Mouse (Mus musculus) telencephalon, adult 2 months (tissue): ENCODE measurements around the gene Pafah1b2.
A peak's percentile ranks its signal among the peaks of the same experiment; 100 is the strongest.

Source experiments
- DNase-seq: peaks from one replicate; pipeline ENCODE4 v3.0.0-alpha.2; 2011; ENCODE audit warnings: low read depth, low spot score

The Pafah1b2 gene

DNA sequence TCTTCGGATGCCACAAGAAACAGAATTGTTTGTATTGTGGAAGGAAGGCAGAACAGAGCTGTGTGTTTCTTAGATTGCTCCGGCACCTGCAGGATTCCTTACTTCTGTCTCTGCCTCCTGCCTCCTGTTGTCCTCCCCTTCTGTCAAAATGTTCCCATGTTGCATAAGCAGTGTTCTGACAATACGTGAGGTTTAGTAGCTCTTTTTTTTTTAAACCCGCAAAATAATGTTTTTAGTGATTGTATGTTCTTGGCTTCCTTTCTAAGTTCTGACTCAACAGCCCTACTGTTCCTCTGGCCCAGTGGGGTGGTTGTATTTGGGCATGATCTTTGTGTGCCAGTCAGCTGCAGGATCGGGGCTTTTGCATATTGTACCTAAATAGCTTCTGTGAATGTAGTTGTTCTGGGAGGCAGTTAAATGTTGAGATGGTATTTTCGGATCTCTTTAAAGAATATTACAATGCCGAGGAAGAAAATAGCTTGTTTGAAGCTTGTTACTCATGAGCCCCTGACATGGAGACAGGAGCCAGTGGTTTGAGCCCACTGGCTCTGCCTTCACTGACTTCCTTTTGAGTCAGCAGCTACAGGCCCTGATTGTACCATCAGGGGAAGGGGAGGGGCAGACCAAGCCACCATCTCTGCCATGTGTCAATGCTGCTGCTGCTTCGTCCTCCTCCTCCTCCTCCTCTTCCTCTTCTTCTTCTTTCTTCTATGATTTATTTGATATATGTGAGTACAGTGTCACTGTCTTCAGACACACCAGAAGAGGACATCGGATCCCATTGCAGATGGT is 13.8 kb upstream of the Pafah1b2 start:
- DNase-seq = peak; percentile 60

DNA sequence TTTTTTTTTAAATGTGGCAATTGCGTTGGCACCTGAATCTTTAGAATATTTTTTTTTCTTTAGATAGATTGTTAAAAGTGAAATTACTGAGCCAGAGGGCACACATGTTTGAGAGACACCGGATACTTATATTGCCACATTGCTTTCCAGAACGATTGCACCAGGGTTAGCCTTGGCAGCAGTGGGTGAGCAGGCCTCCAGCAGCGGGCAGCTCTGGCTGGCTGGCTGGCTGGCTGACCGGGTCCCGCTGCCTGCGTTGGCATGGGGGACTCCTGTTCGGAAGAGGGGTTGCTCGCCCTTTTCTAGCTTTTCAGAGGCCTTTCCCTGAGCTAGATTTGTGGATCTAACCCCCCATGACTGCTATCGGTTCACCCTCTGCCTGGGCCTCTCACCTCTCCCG is 11.1 kb upstream of the Pafah1b2 start:
- DNase-seq = no peak

DNA sequence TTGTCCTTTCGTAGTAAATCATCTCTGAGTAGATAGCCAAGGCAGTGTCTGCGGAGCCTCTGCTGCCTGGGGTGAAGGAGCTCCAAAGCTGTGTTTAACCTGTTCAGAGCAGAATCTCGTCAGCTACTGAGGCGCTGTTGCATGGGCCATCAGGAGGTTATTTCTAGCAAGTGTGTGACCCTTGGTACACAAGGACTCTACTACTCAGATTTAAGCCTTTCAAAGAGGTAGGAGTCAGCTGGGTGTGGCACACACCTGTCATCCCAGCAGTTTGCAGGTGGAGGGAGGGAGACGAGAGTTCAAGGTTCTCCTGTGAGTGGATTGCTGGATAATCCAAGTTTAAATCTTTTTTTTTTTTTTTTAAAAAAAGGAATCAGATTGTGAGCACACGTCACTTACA is 7.5 kb upstream of the Pafah1b2 start:
- no peak for DNase-seq

DNA sequence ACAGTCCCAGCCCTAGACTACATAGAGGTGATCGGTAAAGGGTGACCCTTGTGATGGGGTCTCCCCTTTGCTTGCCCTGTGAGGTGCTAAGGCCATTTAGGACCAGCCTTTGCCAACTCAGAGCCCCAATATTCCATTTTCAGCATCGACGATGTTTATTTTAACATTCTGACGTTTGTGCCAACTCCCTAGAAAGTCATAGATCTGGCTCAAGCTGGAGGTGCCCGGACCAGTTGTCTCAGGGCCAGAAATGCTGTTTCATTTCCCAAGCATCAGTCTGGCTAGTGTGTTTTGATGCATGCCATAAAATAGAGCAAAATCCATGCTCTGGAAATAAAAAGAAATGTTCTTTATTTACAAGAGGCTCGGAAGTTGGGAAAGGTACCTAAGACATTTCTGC is 5.8 kb upstream of the Pafah1b2 start:
- DNase-seq = no peak

DNA sequence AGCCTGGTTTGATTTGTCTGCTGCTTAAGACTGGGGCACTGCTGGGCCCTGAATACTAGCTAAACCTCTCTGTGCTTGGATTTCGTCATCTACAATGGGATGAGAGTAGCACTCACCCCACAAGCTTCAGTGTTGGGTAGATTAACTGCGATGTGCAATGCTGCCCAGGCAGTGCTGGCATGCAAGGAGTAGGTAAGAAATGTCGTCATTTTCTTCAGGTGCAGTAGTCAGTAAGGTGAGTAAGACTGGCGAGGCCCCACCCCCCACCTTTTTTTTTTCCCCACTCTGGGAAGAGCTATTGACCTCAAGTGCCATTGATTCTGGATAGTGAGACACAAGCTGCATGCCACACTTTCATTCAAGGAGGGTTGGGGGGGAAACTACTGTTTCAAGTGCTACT is 3.9 kb upstream of the Pafah1b2 start:
- DNase-seq = no peak

DNA sequence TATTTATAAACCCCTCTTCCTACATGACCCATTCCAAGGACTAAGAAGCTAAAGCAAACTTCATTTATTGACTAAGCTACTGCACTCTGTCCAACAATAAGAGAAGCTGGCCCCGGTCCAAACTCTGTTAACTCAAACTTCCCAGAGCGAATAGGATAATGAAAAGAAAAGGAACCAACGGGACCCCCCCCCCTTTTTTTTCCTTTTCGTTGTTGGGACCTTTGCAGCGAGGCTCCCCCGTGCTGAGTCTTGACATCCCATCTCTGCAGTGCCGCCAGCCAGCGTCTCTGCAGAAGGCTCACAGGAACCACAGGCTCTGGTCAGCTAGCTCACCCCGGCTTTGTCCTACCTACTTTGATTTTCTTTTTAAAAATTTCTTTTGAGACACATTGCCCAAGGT is 3.3 kb upstream of the Pafah1b2 start:
- DNase-seq = no peak

DNA sequence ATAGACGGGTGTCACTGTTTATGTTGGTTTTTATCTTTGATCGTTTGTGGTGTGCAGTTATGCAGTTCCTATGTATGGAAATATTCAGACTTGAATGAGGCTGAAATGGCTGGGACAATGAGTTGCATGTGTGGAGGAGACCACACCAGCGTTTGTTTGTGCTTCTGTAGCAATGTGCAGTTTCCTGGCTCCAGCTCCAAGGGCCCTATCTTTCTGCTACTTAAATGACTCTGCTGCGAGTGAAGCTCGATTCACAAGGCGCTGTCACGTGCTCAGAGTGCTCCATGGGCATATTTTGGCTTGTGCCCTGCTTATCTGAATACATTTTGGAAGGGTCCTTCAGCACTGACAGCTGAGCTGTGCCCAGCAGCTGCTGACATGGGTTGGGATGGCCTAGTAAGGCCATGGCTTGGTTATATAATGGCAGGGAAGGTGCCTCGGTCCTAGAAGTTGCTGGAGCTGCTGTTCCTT is 2.6 kb upstream of the Pafah1b2 start:
- peak; percentile 58 for DNase-seq

DNA sequence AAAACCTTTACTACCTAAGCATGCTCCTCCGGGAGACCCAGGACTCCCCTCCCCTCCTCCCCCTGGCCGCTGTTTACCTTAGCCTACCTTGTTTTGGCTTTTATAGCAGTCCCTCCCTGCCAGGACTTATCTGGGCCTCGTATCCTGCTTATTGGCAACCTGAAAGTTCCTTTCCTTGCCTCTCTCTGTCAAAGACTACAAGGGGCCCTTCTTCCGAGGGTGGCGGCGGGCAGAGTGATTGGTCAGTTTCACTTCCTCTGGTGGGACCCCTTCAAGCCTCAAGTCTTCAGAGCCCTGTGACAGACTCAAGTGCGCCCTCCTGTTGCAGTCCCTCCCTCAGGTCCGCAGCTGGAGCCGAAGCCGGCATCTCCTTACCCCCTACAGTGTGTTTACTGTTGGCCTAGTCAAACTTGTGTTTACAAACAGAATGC is 1.8 kb upstream of the Pafah1b2 start:
- no peak for DNase-seq

DNA sequence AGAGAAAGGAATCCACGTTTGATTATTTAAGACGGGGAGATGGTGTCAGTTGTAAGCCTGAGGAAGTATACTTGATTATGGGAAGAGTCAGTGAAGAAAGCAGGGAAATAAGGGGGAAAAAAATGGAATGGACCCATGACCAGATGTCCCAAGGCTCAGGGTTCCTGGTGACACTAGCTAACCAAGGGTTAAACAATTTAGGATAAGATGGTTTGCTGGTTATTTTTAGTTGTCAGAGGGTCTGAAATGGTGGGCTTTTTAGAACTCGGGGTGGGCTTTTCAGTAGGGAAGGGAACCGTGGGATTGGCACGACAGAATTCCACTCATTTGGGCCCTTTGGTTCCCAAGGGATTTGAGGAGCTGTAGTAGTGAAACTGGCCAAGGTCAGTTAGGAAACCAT is 1.1 kb upstream of the Pafah1b2 start:
- DNase-seq = no peak

DNA sequence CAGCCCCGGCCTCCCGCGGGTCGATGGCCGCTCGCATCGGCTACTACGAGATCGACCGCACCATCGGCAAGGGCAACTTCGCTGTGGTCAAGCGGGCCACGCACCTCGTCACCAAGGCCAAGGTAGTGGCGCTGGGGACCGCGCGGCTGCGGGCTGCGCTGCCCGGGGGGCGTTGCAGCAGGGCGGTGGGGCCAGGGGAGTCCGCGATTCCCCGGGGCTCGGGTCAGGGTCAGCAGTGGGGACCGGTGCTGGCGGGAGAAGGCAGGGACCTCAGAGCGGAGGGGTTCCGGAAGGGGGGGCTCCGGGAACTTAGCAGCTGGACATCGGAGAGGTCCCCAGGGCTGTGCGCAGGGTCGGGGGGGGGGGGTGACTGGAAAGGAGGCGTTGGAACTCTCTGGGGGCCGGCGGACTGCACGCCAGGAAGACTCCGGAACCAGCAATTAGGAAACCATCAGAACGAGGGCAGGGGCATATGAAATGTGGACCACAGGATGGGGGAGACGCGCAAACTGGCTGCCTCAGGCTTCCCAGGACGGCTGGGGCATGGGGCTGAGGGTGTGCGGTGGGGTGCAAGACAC is 608 bp upstream of the Pafah1b2 start:
- DNase-seq = no peak

DNA sequence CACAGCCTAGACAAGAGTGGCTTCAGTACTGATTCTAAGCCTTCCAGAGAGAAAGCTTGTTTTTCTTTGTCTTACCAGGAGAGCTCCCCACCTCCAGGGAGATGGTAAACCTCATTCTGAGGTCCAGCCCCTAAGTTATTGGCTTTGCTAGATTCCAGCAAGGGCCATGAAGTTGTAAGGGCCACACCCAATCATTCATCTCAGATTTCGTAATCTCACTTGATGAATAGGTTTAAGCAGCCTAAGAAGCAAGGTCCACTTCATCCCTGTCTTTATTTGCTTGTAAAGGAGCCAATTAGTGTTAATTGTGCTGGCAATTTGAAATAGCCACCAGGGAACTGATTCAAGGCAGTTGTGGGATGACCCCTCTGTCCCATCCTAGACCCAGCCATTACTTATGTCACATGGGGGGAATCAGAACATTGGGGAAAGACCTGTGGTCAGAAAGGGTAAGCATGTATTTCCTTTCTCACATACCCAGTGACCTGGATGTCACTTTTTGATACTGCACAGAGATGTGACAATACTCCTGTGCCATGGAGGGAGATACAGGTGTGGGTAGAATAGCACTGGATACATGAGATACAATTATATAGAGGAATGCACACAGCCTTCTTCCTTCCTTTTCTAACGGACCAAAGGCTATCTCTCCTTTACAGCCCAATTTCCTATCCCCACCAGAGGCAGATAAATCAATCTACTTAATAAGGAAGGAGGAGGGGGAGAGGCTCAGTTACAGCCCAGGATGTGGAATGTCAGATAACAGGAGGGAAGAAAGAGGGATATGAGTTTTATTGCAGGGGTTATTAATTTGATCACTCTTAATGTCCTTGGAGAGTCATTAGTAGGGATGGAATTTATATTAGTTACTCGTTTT is 1.2 kb downstream of the Pafah1b2 start:
- DNase-seq = no peak

DNA sequence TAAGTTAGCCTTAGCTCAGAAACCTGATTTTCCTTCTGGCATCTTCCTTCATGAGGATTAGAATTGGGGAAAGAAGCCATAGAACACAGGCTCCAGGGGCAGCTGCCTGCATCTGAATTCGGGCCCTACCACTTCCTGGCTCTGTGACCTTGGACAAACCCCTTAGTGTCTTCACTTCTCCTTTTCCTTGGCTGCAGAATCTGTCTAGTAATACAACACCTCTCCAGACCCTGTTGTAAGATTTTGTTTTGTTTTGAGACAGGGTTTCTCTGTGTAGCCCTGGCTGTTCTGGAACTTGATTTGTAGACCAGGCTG is 2.9 kb downstream of the Pafah1b2 start:
- no peak for DNase-seq

DNA sequence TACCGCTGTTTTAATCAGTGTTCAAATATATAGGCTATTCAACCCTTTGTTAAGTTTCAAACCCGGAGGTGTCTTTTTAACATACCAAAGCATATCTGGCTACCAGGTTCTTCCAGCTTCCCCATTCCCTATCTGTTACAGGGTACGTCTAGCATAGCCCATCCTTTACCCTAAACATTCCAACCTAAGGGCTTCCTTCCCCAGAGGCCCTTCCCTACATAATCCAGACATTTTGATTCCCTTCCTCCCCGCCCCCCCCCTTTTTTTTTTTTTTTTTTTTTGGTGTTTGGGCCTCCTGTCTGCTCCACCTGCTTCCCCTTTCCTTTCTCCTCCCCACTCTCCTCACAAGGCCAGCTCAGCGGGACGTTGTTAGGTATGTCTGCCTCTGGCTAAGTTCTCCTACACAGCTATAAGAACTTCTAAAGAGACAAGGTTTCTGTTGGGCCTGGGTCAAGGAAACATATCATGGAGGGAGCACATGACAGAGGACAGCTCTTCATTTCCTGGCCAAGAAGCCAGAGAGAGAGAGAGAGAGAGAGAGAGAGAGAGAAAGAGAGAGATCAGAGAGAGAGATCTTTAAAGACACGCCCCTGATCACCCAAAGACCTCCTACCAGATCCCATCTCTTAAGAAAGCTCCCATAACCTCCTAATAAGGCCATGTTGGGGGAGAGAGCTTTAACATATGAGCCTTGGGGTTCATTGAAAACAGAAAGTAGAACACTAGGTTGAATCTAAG is 3.4 kb downstream of the Pafah1b2 start:
- DNase-seq = no peak

DNA sequence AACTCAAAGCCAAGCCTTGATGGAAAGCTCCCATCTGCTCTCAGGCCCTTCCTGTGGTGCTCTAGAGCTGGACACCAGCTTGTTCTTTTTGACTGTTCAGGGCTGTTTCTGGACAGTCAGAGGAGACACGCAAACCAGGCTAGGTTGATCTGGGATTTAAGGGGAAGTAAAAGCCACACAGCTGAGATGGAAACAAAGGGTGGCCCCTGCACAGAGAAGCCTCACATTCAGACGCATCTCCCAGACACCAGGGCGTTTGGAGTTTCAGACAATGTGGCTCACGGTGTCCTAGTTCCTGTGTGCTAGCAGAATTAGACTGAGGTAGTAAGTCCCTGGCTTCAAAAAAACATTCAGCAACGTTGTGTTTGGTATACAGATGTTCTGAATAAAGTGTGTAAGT is 6.3 kb downstream of the Pafah1b2 start:
- DNase-seq = no peak

DNA sequence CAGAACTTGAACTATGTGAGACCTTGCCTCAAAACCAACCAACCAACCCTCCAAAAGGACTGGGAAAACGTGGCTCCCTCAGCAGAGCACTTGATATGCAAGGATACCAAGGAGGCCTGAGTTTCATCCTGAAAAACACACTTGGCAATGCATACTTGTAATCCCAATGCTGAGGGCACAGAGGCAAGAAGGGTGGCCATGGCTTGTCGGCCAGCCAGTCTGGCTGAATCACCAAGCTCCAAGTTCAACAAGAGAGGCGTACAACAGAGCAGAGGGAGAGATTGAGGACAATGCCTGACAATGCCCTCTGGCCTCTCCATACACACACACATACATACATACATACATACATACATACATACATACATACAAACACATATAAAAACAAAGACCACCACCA is 8.0 kb downstream of the Pafah1b2 start:
- DNase-seq = no peak

DNA sequence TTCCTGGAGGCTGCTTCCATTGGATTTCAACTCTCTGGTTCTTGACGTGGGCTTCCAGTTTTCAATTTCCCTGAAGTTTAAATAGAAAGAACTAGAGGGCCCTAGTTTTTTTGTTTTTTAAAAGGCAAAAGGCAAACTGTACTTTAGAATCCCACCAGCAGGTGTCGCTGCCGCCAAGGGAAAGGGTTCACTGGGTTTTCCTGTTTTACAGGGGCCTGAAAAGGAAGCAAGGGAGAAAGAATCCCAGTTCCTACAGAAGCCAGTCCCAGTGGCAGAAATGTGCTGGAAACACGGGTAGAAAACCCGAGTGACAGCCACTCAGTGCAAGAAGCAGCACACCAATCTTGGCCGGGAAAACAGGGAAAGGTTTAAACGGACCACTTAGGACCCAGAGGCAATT is 8.8 kb downstream of the Pafah1b2 start:
- DNase-seq = no peak

DNA sequence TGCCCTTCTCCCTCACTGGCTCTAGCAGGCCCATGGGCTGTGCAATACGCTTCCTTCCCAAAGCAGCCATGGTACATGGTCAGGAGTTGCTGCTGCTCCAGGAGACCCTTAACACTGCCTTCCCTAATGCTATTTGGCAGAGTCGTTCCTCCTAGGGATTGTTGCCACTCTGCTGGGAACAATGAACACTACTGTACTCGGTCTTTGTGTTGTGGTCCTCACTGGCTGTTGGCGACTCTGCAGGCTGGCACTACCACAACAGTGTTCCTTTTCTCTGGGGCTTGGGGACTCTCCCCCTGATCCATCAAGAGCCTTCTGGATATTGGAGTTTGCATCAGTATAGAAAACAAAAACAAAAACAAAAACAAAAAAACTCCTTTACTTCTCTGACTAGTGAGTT is 13.5 kb downstream of the Pafah1b2 start:
- peak; percentile 39 for DNase-seq

DNA sequence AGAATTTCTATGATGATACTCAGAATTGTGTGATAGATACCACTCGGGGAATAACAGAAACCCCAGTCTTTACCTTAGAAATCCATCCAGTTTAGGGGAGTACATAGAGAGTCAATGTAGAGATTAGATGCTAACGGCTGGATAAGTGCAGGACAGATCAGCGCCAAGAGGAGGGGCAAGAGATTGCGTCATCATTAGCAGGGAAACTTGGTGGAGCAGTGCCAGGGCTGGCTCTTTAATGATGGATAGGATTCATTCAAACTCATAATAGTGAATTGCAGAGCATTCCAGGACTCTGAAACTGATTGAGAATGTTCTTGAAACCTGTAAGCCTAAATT is 27.3 kb downstream of the Pafah1b2 start:
- DNase-seq = no peak

DNA sequence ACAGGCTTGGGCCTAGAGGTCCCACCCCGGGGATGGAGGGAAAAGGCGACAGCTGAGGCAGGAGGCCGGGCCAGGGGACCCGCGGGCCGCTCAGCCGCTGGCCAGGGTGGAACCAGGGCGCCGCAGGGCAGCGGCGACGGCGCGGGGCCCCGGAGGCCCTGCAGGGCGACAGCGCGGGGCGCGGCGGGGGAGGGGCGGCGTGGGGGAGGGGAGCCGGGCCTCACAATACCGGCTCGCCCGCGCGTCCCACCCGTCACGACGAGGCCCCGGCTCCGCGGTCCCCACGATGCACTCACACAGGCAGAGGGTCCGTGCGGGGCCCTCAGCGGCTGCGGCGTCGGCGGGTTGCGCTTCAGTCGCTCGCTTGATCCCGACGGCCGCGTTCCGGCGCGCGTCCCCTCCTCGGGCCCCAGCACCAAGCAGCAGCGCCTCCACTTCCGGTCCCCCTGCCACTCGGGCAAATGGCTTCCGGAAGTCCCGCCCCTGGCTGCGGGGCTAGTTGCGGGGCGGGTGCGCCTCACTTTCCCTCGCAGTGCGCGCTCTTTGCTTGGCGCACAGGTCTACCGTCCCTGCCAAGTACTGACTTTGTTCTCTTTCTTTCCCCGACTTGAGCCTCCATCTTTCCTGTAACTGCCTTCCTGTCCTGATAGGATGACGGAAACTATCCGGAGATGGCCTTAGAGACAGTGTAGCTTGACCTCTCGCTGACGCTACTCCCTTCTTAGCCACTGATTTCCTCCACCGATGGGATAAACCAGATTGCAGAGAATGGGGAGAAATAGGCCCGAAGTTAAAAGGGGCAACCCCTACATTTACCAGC is 27.9 kb downstream of the Pafah1b2 start:
- DNase-seq = peak; percentile 79

DNA sequence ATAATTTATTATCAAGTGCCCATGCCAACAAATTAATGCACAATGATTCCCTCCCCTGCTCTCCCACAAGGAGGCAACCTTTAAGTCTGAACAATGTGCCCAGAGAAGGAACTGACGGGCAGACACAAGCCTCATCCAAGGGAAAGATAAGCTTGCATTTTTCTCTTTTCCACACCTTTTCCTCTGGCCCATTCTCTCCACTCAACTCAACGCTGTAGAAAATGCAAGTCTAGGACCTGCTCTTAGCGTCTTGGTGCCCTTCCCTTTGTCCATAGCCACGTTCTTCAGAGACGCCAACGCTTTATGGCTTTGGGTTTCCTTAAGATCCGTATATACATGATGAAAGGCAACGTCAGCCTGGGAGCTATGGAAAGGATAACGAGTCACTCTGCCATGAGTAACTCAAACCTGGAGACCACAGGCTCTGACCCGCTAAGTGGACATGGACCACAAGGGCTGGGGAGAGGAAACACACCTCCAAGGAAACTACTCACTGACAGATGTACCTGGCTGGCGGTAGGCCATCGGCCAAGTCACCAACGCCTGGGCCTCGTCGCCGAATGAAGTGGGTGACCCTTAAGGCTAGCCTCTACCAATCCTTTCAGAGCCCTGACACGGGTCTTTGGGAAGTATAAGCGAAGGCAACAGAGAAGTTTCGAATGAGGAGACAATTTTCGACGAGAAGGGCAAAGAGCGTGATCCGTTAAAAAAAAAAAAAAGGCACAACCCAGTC is 28.6 kb downstream of the Pafah1b2 start:
- no peak for DNase-seq

DNA sequence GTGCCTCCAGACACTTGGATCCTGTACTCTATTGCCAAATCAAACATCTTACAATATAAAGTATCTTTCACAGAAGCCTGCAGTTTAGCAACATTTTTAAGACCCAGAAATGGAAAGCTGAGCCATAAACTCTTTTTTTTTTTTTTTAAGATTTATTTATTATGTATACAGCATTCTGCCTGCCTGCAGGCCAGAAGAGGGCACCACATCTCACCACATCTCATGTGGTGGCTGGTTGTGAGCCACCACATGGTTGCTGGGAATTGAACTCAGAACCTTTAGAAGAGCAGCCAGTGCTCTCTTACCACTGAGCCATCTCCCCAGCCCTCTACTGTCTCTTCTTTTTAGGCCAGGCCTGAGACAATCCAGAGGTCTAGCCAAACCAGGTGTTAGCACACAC is 31.2 kb downstream of the Pafah1b2 start:
- no peak for DNase-seq
